Mouse (Mus musculus): ENCODE measurements around the gene Macf1.

DNA sequence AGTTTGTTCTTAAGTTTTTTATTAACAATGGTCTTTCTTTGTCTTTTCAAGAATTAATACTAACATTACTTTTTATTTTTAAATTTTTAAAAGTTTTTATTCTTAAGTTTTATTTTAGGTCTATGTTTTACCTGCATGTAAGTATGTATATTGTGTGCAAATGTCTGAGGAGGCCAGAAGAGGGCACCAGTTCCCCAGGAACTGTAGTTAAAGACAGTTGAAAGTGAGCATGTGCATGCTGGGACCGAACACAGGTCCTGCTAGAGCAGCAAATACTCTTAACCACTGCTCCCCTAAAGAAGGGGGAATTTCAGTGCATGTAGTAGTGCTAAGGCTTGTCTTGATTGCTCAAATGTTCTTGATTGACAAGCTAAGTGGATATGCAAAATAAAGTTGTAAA lies 77.0 kb downstream of the Macf1 start:
- peak; percentile 32; the same call in 1 of the 2 replicates for TF ChIP-seq CTCF (IDR thresholded peaks at IDR 0.05; ENCODE audit: extremely low read depth, insufficient read length, insufficient replicate concordance, low read depth, low read length)
- TF ChIP-seq POLR2A (IDR thresholded peaks at IDR 0.05; ENCODE audit: low read depth, low read length) = no peak
